Mouse (Mus musculus) megakaryocyte, embryonic 14.5 days (primary cell): ENCODE results near the gene Gna13.

Source experiments
- FLI1 ChIP-seq: IDR thresholded peaks from 2 replicates; pipeline ENCODE4 v1.6.1; 2012; ENCODE audit warnings: low read length, inconsistent platforms, mixed read lengths
- GATA1 ChIP-seq: IDR thresholded peaks from 3 replicates; pipeline ENCODE4 v1.6.1; 2012; ENCODE audit warnings: mixed read lengths, low read length, inconsistent platforms, borderline replicate concordance

- TF ChIP-seq GATA1 (no peak), FLI1 (no peak)
Measured at GRCm38 (mm10) chr11:109391200-109391599, 28.6 kb downstream of the Gna13 start.
